Mouse (Mus musculus) small intestine, adult 2 months (tissue): ENCODE data around the gene Bend6.

ENCODE experiments used
- CTCF ChIP-seq: fragments of 200-500 bp; IDR thresholded peaks from 2 replicates; pipeline ENCODE4 v1.5.1; 2012; ENCODE audit warnings: low read depth, mild to moderate bottlenecking, control low read depth, inconsistent platforms, low read length, moderate library complexity, mixed read lengths; ENCODE audit not compliant: insufficient replicate concordance, insufficient read length; ENCODE audit errors: extremely low read depth
- POLR2A ChIP-seq: fragments of 200-500 bp; IDR thresholded peaks from 2 replicates; pipeline ENCODE4 v1.6.1; 2012; ENCODE audit warnings: low read depth, mild to moderate bottlenecking, control low read depth, inconsistent platforms, low read length, moderate library complexity

- TF ChIP-seq CTCF (no peak), POLR2A (no peak)
Measured at GRCm38 (mm10) chr1:33896116-33896515, 11.5 kb downstream of the Bend6 start.
